Mouse (Mus musculus) cerebellum, adult 2 months (tissue): Measurements from ENCODE around the gene Tulp2.
A peak's percentile ranks its signal among the peaks of the same experiment; 100 is the strongest.

Experiments
- CTCF ChIP-seq: fragments of 200-500 bp; IDR thresholded peaks from 2 replicates; pipeline ENCODE4 v1.5.1; 2011; ENCODE audit warnings: low read depth, mild to moderate bottlenecking, control low read depth, low read length, moderate library complexity, borderline replicate concordance; ENCODE audit not compliant: insufficient read depth
- POLR2A ChIP-seq: fragments of 200-500 bp; IDR thresholded peaks from 2 replicates; pipeline ENCODE4 v1.6.1; 2011; ENCODE audit warnings: low read length, control low read depth, borderline replicate concordance; ENCODE audit not compliant: insufficient read depth

DNA sequence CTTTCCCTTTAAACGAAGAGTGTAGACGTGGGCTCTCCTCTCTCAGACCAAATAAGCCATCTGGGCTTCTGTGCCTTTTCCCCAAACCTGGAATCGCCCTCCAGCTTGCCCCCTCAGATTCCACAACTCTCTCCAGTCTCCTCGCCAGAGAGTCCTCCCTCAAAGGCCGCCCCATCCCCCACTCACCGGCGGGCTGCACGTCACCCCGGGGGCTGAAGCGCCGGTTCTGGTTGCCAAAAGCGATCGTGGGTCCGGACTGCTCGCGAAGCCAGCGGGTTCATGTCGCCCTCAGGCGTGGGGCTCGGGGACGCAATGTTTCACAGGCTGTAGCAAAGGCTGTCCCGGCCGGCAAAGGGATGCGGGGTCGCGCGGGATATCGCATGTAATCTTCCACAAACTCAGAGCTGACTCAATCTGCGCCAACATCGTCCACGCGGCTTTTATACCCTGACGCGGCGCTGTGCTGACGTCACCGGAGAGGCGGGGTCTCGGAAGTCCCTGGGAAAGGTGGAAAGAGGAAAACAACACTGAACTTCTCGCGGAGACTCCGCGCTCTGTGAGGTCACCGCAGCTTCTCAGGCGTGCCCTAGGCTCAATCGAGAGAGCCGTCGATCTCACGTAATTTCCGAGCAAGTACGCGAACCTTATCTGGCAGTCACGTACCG lies 44.3 kb downstream of the Tulp2 start, which contains the start of the genes Ppp1r15a and Plekha4:
- TF ChIP-seq POLR2A (peak; percentile 93), CTCF (no peak)
